Mouse (Mus musculus): ENCODE data around the gene Anapc5. TPM values are rescaled to one million over a fixed set of nuclear protein-coding genes. Genes with fewer than 3 reads are reported as not detected.

The Anapc5 gene
- polyA plus RNA-seq, 1 experiment from 2014 or later = 441 TPM

- peaks cover 17% of the 10 kb centered on the region for H3K4me1 ChIP-seq (ENCODE audit: insufficient read depth, low read length)
- H3K9ac ChIP-seq (replicated peaks; ENCODE audit: low read length) = no peak overlapping the region
- H3K4me3 ChIP-seq (ENCODE audit: low read length) = no peak overlapping the region
- no peak overlapping the region for H3K4me2 ChIP-seq (replicated peaks; ENCODE audit: low read depth, low read length)
- H3K27me3 ChIP-seq (ENCODE audit: insufficient read depth, low read length) = no peaks in the 10 kb centered on the region
- ATAC-seq (ENCODE audit: low FRiP score, low TSS enrichment) = no peak
- WGBS = 72% methylated on average over 9 of the region's 9 CpGs
- peaks cover 10% of the 10 kb centered on the region for H3K36me3 ChIP-seq (ENCODE audit: insufficient read depth, low read length)
- peak overlapping the region; percentile 95 for H3K27ac ChIP-seq (ENCODE audit: low read length)
- no peaks in the 10 kb centered on the region; the same call in 1 of the 2 replicates for H3K9me3 ChIP-seq (ENCODE audit: low read length)
Measured at GRCm38 (mm10) chr5:122771428-122771827, 49.7 kb downstream of the Anapc5 start.

DNA sequence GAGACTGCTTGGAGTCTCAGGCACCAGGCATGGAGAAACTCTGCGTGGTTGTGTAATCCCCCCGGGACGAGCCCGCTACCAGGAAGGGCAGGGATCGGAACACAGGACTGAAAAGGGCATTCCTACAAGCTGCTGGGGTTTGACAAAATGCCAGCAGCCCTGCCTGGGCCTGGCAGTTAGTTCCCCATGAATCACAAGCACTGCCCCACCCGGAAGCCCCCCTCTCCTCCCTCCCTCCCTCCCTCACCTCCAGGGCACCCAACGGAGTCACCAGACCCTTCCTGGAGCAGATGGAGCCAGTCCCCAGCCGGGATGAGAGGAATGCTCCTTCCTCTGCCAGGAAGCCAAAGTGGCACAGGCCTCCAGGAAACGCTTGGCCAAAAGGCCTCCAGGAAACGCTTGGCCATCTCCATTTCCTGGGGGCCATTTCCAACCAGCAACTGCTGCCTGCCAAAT lies 50.3 kb downstream of the Anapc5 start:
- H3K27ac ChIP-seq (ENCODE audit: low read length) = peak overlapping the region; percentile 95
- no peaks in the 10 kb centered on the region; the same call in 1 of the 2 replicates for H3K9me3 ChIP-seq (ENCODE audit: low read length)
- peak overlapping the region; percentile 42 for H3K9ac ChIP-seq (replicated peaks; ENCODE audit: low read length)
- no peaks in the 10 kb centered on the region for H3K27me3 ChIP-seq (ENCODE audit: insufficient read depth, low read length)
- H3K36me3 ChIP-seq (ENCODE audit: insufficient read depth, low read length) = peaks cover 10% of the 10 kb centered on the region
- 41% methylated on average over 10 of the region's 10 CpGs for WGBS
- H3K4me1 ChIP-seq (ENCODE audit: insufficient read depth, low read length) = peaks cover 17% of the 10 kb centered on the region
- no peak overlapping the region for H3K4me3 ChIP-seq (ENCODE audit: low read length)
- ATAC-seq (ENCODE audit: low FRiP score, low TSS enrichment) = peak; percentile 60
- H3K4me2 ChIP-seq (replicated peaks; ENCODE audit: low read depth, low read length) = peak overlapping the region; percentile 27

GRCm38 (mm10) chr5:122770304-122770703 lies 50.8 kb downstream of the Anapc5 start:
- Histone ChIP-seq H3K27ac (ENCODE audit: low read length) (peak overlapping the region; percentile 95), H3K9me3 (ENCODE audit: low read length) (no peaks in the 10 kb centered on the region; the same call in 1 of the 2 replicates), H3K9ac (replicated peaks; ENCODE audit: low read length) (peak overlapping the region; percentile 42), H3K4me2 (replicated peaks; ENCODE audit: low read depth, low read length) (no peak overlapping the region), H3K27me3 (ENCODE audit: insufficient read depth, low read length) (no peaks in the 10 kb centered on the region), H3K36me3 (ENCODE audit: insufficient read depth, low read length) (peaks cover 10% of the 10 kb centered on the region), H3K4me3 (ENCODE audit: low read length) (no peak overlapping the region), H3K4me1 (ENCODE audit: insufficient read depth, low read length) (peaks cover 17% of the 10 kb centered on the region)
- 62% methylated on average over 7 of the region's 7 CpGs for WGBS
- ATAC-seq (ENCODE audit: low FRiP score, low TSS enrichment) = peak; percentile 55; the same call in 1 of the 2 replicates

GRCm38 (mm10) chr5:122769101-122769568 lies 52.0 kb downstream of the Anapc5 start:
- H3K36me3 ChIP-seq (ENCODE audit: insufficient read depth, low read length) = peaks cover 10% of the 10 kb centered on the region
- H3K27ac ChIP-seq (ENCODE audit: low read length) = peak overlapping the region; percentile 12; the same call in 1 of the 2 replicates
- H3K9me3 ChIP-seq (ENCODE audit: low read length) = no peaks in the 10 kb centered on the region; the same call in 1 of the 2 replicates
- H3K9ac ChIP-seq (replicated peaks; ENCODE audit: low read length) = no peak overlapping the region
- H3K4me3 ChIP-seq (ENCODE audit: low read length) = no peak overlapping the region
- 88% methylated on average over 15 of the region's 15 CpGs for WGBS
- no peaks in the 10 kb centered on the region for H3K27me3 ChIP-seq (ENCODE audit: insufficient read depth, low read length)
- peaks cover 14% of the 10 kb centered on the region for H3K4me1 ChIP-seq (ENCODE audit: insufficient read depth, low read length)
- H3K4me2 ChIP-seq (replicated peaks; ENCODE audit: low read depth, low read length) = no peak overlapping the region
- no peak for ATAC-seq (ENCODE audit: low FRiP score, low TSS enrichment)

DNA sequence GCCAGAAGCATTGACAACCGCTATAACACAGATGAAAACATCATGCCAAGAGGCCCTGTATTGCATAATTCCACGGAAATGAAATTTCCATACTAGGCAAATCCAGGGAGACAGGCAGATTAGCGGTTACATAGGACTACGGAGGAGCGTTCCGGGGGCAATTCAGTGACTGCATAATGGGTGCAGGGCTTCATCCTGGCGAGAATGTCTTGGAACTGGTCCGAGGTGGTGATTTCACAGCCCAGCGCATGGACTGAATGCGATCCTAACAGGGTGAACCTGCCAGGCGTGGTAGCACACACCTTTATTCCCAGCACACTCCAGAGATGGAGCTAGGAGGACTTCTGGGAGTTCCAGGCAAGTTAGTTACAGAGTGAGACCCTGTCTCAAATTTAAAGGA lies 53.9 kb downstream of the Anapc5 start:
- Histone ChIP-seq H3K36me3 (ENCODE audit: insufficient read depth, low read length) (peaks cover 8% of the 10 kb centered on the region), H3K4me1 (ENCODE audit: insufficient read depth, low read length) (peaks cover 14% of the 10 kb centered on the region), H3K27ac (ENCODE audit: low read length) (no peak overlapping the region), H3K27me3 (ENCODE audit: insufficient read depth, low read length) (no peaks in the 10 kb centered on the region), H3K9me3 (ENCODE audit: low read length) (no peaks in the 10 kb centered on the region), H3K4me2 (replicated peaks; ENCODE audit: low read depth, low read length) (no peak overlapping the region), H3K4me3 (ENCODE audit: low read length) (no peak overlapping the region), H3K9ac (replicated peaks; ENCODE audit: low read length) (no peak overlapping the region; the same call in 1 of the 2 replicates)
- no peak for ATAC-seq (ENCODE audit: low FRiP score, low TSS enrichment)
- WGBS = 76% methylated on average over 11 of the region's 11 CpGs

- H3K4me3 ChIP-seq (ENCODE audit: low read length) = peak overlapping the region; percentile 17
- H3K9me3 ChIP-seq (ENCODE audit: low read length) = no peaks in the 10 kb centered on the region
- ATAC-seq (ENCODE audit: low FRiP score, low TSS enrichment) = 0 out of 2 replicates have a peak, but pooled peaks have one; percentile 21
- H3K27me3 ChIP-seq (ENCODE audit: insufficient read depth, low read length) = no peaks in the 10 kb centered on the region
- H3K9ac ChIP-seq (replicated peaks; ENCODE audit: low read length) = peak overlapping the region; percentile 52
- peak overlapping the region; percentile 86 for H3K27ac ChIP-seq (ENCODE audit: low read length)
- WGBS = 60% methylated on average over 10 of the region's 10 CpGs
- no peaks in the 10 kb centered on the region for H3K4me1 ChIP-seq (ENCODE audit: insufficient read depth, low read length)
- peaks cover 9% of the 10 kb centered on the region for H3K36me3 ChIP-seq (ENCODE audit: insufficient read depth, low read length)
- peak overlapping the region; percentile 34 for H3K4me2 ChIP-seq (replicated peaks; ENCODE audit: low read depth, low read length)
Measured at GRCm38 (mm10) chr5:122764032-122764464, 57.1 kb downstream of the Anapc5 start.

DNA sequence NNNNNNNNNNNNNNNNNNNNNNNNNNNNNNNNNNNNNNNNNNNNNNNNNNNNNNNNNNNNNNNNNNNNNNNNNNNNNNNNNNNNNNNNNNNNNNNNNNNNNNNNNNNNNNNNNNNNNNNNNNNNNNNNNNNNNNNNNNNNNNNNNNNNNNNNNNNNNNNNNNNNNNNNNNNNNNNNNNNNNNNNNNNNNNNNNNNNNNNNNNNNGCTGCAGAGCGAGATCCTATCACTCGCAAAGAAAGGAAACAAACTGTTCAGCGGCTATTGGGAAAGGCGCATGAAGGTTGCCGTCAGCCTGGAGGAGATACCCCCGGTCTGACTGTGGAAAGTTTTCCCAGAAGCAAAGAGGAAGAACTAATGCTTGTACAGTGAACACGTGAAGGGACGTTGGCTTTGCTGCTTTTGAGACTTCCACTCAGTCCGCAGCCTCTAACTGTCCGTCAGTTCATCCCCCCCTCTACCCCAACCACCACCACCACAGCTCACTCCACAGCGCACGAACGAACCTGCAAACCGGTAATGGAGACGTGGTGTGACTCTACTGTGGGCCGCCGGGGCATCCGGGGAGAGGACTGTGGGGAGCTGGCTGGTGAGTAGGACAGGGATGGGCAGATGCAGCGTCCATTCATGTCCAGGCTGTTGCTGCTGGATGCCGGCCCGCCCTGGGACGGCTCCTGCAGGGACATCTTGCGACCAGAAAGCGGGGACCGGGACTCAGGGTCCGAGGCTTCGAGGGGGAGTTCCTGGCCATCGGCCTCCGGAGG lies 57.7 kb downstream of the Anapc5 start:
- 72% methylated on average over 29 of the region's 29 CpGs for WGBS
- H3K9ac ChIP-seq (replicated peaks; ENCODE audit: low read length) = peak overlapping the region; percentile 52

GRCm38 (mm10) chr5:122756680-122757079 lies 64.5 kb downstream of the Anapc5 start:
- H3K27ac ChIP-seq (ENCODE audit: low read length) = no peak overlapping the region
- H3K4me3 ChIP-seq (ENCODE audit: low read length) = no peak overlapping the region
- H3K4me2 ChIP-seq (replicated peaks; ENCODE audit: low read depth, low read length) = no peak overlapping the region
- H3K36me3 ChIP-seq (ENCODE audit: insufficient read depth, low read length) = peaks cover 23% of the 10 kb centered on the region
- 87% methylated on average over 7 of the region's 7 CpGs for WGBS
- H3K4me1 ChIP-seq (ENCODE audit: insufficient read depth, low read length) = no peaks in the 10 kb centered on the region
- no peak for ATAC-seq (ENCODE audit: low FRiP score, low TSS enrichment)
- H3K9ac ChIP-seq (replicated peaks; ENCODE audit: low read length) = no peak overlapping the region
- H3K27me3 ChIP-seq (ENCODE audit: insufficient read depth, low read length) = no peaks in the 10 kb centered on the region
- H3K9me3 ChIP-seq (ENCODE audit: low read length) = no peaks in the 10 kb centered on the region

More for the DNA sequence above, 57.7 kb downstream of the Anapc5 start:
- Histone ChIP-seq H3K9me3 (ENCODE audit: low read length) (no peaks in the 10 kb centered on the region), H3K4me2 (replicated peaks; ENCODE audit: low read depth, low read length) (peak overlapping the region; percentile 34), H3K27me3 (ENCODE audit: insufficient read depth, low read length) (no peaks in the 10 kb centered on the region), H3K27ac (ENCODE audit: low read length) (peak overlapping the region; percentile 86), H3K36me3 (ENCODE audit: insufficient read depth, low read length) (peaks cover 12% of the 10 kb centered on the region), H3K4me1 (ENCODE audit: insufficient read depth, low read length) (no peaks in the 10 kb centered on the region), H3K4me3 (ENCODE audit: low read length) (peak overlapping the region; percentile 17)
- ATAC-seq (ENCODE audit: low FRiP score, low TSS enrichment) = peak; percentile 22; the same call in 1 of the 2 replicates

GRCm38 (mm10) chr5:122756144-122756543 lies 65.0 kb downstream of the Anapc5 start:
- H3K4me1 ChIP-seq (ENCODE audit: insufficient read depth, low read length) = no peaks in the 10 kb centered on the region

GRCm38 (mm10) chr5:122755620-122756019 lies 65.5 kb downstream of the Anapc5 start:
- Histone ChIP-seq H3K36me3 (ENCODE audit: insufficient read depth, low read length) (peaks cover 23% of the 10 kb centered on the region), H3K9ac (replicated peaks; ENCODE audit: low read length) (no peak overlapping the region), H3K27me3 (ENCODE audit: insufficient read depth, low read length) (no peaks in the 10 kb centered on the region), H3K4me2 (replicated peaks; ENCODE audit: low read depth, low read length) (no peak overlapping the region), H3K27ac (ENCODE audit: low read length) (no peak overlapping the region), H3K4me3 (ENCODE audit: low read length) (no peak overlapping the region), H3K4me1 (ENCODE audit: insufficient read depth, low read length) (no peaks in the 10 kb centered on the region), H3K9me3 (ENCODE audit: low read length) (no peaks in the 10 kb centered on the region)
- no peak for ATAC-seq (ENCODE audit: low FRiP score, low TSS enrichment)
- 97% methylated on average over 4 of the region's 4 CpGs for WGBS

More at GRCm38 (mm10) chr5:122756144-122756543, 65.0 kb downstream of the Anapc5 start:
- 55% methylated on average over 6 of the region's 6 CpGs for WGBS
- Histone ChIP-seq H3K9me3 (ENCODE audit: low read length) (no peaks in the 10 kb centered on the region), H3K4me3 (ENCODE audit: low read length) (no peak overlapping the region), H3K27ac (ENCODE audit: low read length) (no peak overlapping the region), H3K27me3 (ENCODE audit: insufficient read depth, low read length) (no peaks in the 10 kb centered on the region), H3K4me2 (replicated peaks; ENCODE audit: low read depth, low read length) (no peak overlapping the region), H3K9ac (replicated peaks; ENCODE audit: low read length) (no peak overlapping the region), H3K36me3 (ENCODE audit: insufficient read depth, low read length) (peaks cover 23% of the 10 kb centered on the region)
- no peak for ATAC-seq (ENCODE audit: low FRiP score, low TSS enrichment)
